Mouse (Mus musculus): Measurements from ENCODE around the gene Dhx16. TPM values are rescaled to one million over a fixed set of nuclear protein-coding genes. Genes with fewer than 3 reads are reported as not detected.
"Not testable (repeated sequence)": the region's sequence is repeated elsewhere in the genome, so short reads cannot be mapped to it uniquely, and the experiment has no call there.

Dhx16 gene
- 10 to 100 TPM; 24.7 to 29.2 TPM for total RNA-seq (2021)

GRCm38 (mm10) chr17:35879245-35880057, at the start of gene Dhx16:
Dhx16 (plus strand) TSS chr17:35879819.
- peak; percentile 95 to 98 for DNase-seq
- intact Hi-C loops (cut with DNase I), result loop anchor here (2.0 kb wide), 1 partner anchor 17 kb away; the partner anchor contains the start of gene 2310061I04Rik

GRCm38 (mm10) chr17:35832400-35833238, 47.0 kb upstream of the Dhx16 start:
- DNase-seq, result no peak
- intact Hi-C loops (cut with DNase I), result loop anchor here (5.0 kb wide), 1 partner anchor 160 kb away; no protein-coding TSS in a partner anchor

- DNase-seq, result no peak
- intact Hi-C loops (cut with DNase I), result loop anchor here (5.0 kb wide), 1 partner anchor 159 kb away; no protein-coding TSS in a partner anchor
Measured at GRCm38 (mm10) chr17:35833239-35833751, 46.3 kb upstream of the Dhx16 start.

GRCm38 (mm10) chr17:35833894-35834293, 45.7 kb upstream of the Dhx16 start:
- no peak for DNase-seq
- intact Hi-C loops (cut with DNase I), result loop anchor here (5.0 kb wide), 1 partner anchor 158 kb away; no protein-coding TSS in a partner anchor

- DNase-seq, result no peak
Measured at GRCm38 (mm10) chr17:35834696-35835422, 44.8 kb upstream of the Dhx16 start.

GRCm38 (mm10) chr17:35835424-35836140, 44.0 kb upstream of the Dhx16 start:
- intact Hi-C loops (cut with DNase I), result loop anchor here (1.0 to 2.0 kb wide), 2 partner anchors 38 to 81 kb away; partner anchors contain the start of genes Mrps18b and Ppp1r10
- DNase-seq, result no peak

More at GRCm38 (mm10) chr17:35834696-35835422, 44.8 kb upstream of the Dhx16 start:
- intact Hi-C loops (cut with DNase I), result loop anchor here (5.0 kb wide), 1 partner anchor 157 kb away; no protein-coding TSS in a partner anchor

GRCm38 (mm10) chr17:35836178-35836965, 43.2 kb upstream of the Dhx16 start:
- peak; percentile 88 to 93 for DNase-seq
- intact Hi-C loops (cut with DNase I), result loop anchor here (1.0 to 2.0 kb wide), 2 partner anchors 37 to 80 kb away; partner anchors contain the start of genes Mrps18b and Ppp1r10

- intact Hi-C loops (cut with DNase I), result loop anchor here (1.0 to 2.0 kb wide), 2 partner anchors 36 to 80 kb away; partner anchors contain the start of genes Mrps18b and Ppp1r10
- peak; percentile 87 to 91 for DNase-seq
Measured at GRCm38 (mm10) chr17:35836991-35837422, 42.6 kb upstream of the Dhx16 start.

- intact Hi-C loops (cut with DNase I), result loop anchor here (2.0 kb wide), 1 partner anchor 79 kb away; the partner anchor contains the start of genes Mrps18b and Ppp1r10
- peak; percentile 67 to 68 for DNase-seq
Measured at GRCm38 (mm10) chr17:35837487-35837886, 42.1 kb upstream of the Dhx16 start.

- intact Hi-C loops (cut with DNase I), result no loop called here
- peak; percentile 97 for DNase-seq
Measured at GRCm38 (mm10) chr17:35838122-35838544, 41.5 kb upstream of the Dhx16 start, which contains the start of gene Tubb5. Tubb5 (minus strand) TSS chr17:35838306.

- peak; percentile 39 to 41 for DNase-seq
- intact Hi-C loops (cut with DNase I), result no loop called here
Measured at GRCm38 (mm10) chr17:35838570-35838969, 41.0 kb upstream of the Dhx16 start.

GRCm38 (mm10) chr17:35839002-35839401, 40.6 kb upstream of the Dhx16 start:
- DNase-seq, result peak in 1 of 2 experiments; percentile 39
- intact Hi-C loops (cut with DNase I), result not testable (repeated sequence)

- DNase-seq, result no peak
- intact Hi-C loops (cut with DNase I), result no loop called here
Measured at GRCm38 (mm10) chr17:35840561-35840960, 39.1 kb upstream of the Dhx16 start.

- intact Hi-C loops (cut with DNase I), result no loop called here
- DNase-seq, result peak; percentile 99 to 100
Measured at GRCm38 (mm10) chr17:35841076-35841950, 38.3 kb upstream of the Dhx16 start, which contains the start of gene Mdc1. Mdc1 (plus strand) TSS chr17:35841515.

- intact Hi-C loops (cut with DNase I), result no loop called here
- no peak for DNase-seq
Measured at GRCm38 (mm10) chr17:35842006-35842405, 37.6 kb upstream of the Dhx16 start.

GRCm38 (mm10) chr17:35843514-35843913, 36.1 kb upstream of the Dhx16 start:
- intact Hi-C loops (cut with DNase I), result no loop called here
- no peak for DNase-seq

- no peak for DNase-seq
- intact Hi-C loops (cut with DNase I), result no loop called here
Measured at GRCm38 (mm10) chr17:35848112-35848511, 31.5 kb upstream of the Dhx16 start.
